Mouse (Mus musculus): Measurements from ENCODE around the gene Fermt1.
A peak's percentile ranks its signal among the peaks of the same experiment; 100 is the strongest.

Gene Fermt1

GRCm38 (mm10) chr2:132922076-132922873 lies 23.4 kb downstream of the Fermt1 start:
- DNase-seq (ENCODE audit: low read depth, low spot score): no peak

GRCm38 (mm10) chr2:132914785-132915184 lies 30.9 kb downstream of the Fermt1 start:
- no peak for DNase-seq (ENCODE audit: low read depth, low spot score)

- DNase-seq (ENCODE audit: low read depth, low spot score): peak; percentile 45
Observed at GRCm38 (mm10) chr2:132906763-132907162, 38.9 kb downstream of the Fermt1 start.

GRCm38 (mm10) chr2:132904961-132905360 lies 40.7 kb downstream of the Fermt1 start:
- no peak for DNase-seq (ENCODE audit: low read depth, low spot score)

- peak; percentile 52 for DNase-seq (ENCODE audit: low read depth, low spot score)
Observed at GRCm38 (mm10) chr2:132903498-132903897, 42.2 kb downstream of the Fermt1 start.

- DNase-seq (ENCODE audit: low read depth, low spot score): no peak
Observed at GRCm38 (mm10) chr2:132902056-132902455, 43.6 kb downstream of the Fermt1 start.

GRCm38 (mm10) chr2:132901636-132902035 lies 44.1 kb downstream of the Fermt1 start:
- no peak for DNase-seq (ENCODE audit: low read depth, low spot score)

- no peak for DNase-seq (ENCODE audit: low read depth, low spot score)
Observed at GRCm38 (mm10) chr2:132900596-132900995, 45.1 kb downstream of the Fermt1 start.

- no peak for DNase-seq (ENCODE audit: low read depth, low spot score)
Observed at GRCm38 (mm10) chr2:132898211-132898610, 47.5 kb downstream of the Fermt1 start.

- no peak for DNase-seq (ENCODE audit: low read depth, low spot score)
Observed at GRCm38 (mm10) chr2:132893826-132894225, 51.9 kb downstream of the Fermt1 start.

- no peak for DNase-seq (ENCODE audit: low read depth, low spot score)
Observed at GRCm38 (mm10) chr2:132885312-132885711, 60.4 kb downstream of the Fermt1 start.

- DNase-seq (ENCODE audit: low read depth, low spot score): no peak
Observed at GRCm38 (mm10) chr2:132884303-132884967, 61.3 kb downstream of the Fermt1 start.

GRCm38 (mm10) chr2:132880844-132881645 lies 64.7 kb downstream of the Fermt1 start, which contains the start of gene Lrrn4:
Gene Lrrn4, minus strand, starts transcription at chr2:132880891.
- no peak for DNase-seq (ENCODE audit: low read depth, low spot score)

- DNase-seq (ENCODE audit: low read depth, low spot score): peak; percentile 28
Observed at GRCm38 (mm10) chr2:132879261-132880044, 66.3 kb downstream of the Fermt1 start.

- no peak for DNase-seq (ENCODE audit: low read depth, low spot score)
Observed at GRCm38 (mm10) chr2:132876991-132877390, 68.7 kb downstream of the Fermt1 start.

- peak; percentile 36 for DNase-seq (ENCODE audit: low read depth, low spot score)
Observed at GRCm38 (mm10) chr2:132873657-132874326, 71.9 kb downstream of the Fermt1 start.

- DNase-seq (ENCODE audit: low read depth, low spot score): no peak
Observed at GRCm38 (mm10) chr2:132871663-132872062, 74.0 kb downstream of the Fermt1 start.

GRCm38 (mm10) chr2:132870286-132870685 lies 75.4 kb downstream of the Fermt1 start:
- no peak for DNase-seq (ENCODE audit: low read depth, low spot score)

GRCm38 (mm10) chr2:132869682-132870081 lies 76.0 kb downstream of the Fermt1 start:
- no peak for DNase-seq (ENCODE audit: low read depth, low spot score)

GRCm38 (mm10) chr2:132867521-132867920 lies 78.2 kb downstream of the Fermt1 start:
- DNase-seq (ENCODE audit: low read depth, low spot score): no peak

- DNase-seq (ENCODE audit: low read depth, low spot score): no peak
Observed at GRCm38 (mm10) chr2:132863325-132863724, 82.4 kb downstream of the Fermt1 start.
